Comparison of ENCODE assay signal across 8 mouse cellular contexts in genomic region chr7:25379551-25380351, GRCm38 (mm10). TPM values are rescaled to one million over a fixed set of nuclear protein-coding genes. Genes with fewer than 3 reads are reported as not detected.
DNase-seq lines count a peak whose midpoint lies in the region; ATAC-seq and TF ChIP-seq lines count a peak whose summit lies in the region.

No protein-coding gene starts in this region.

- peak; percentile 26 for ATAC-seq in heart, embryonic 11.5 days (replicated peaks; ENCODE audit: insufficient number of reproducible peaks, low FRiP score, low TSS enrichment)
- ATAC-seq in kidney, embryonic 16.5 days (ENCODE audit: low FRiP score, low TSS enrichment) = peak; percentile 78

- peak; percentile 44 for DNase-seq in right cerebral cortex, adult 18-20 months
- DNase-seq in right cerebral cortex, postnatal 25 days = no peak
- peak; percentile 73 to 81 for DNase-seq in cerebellum, postnatal 14 days
- peak; percentile 86 for DNase-seq in lung, postnatal 36 days
- DNase-seq in frontal cortex, postnatal 14 days (ENCODE audit: low spot score in 2 of 2) = no peak

- no peaks in the 10 kb centered on the region for H3K36me3 ChIP-seq in heart, embryonic 11.5 days (ENCODE audit: control insufficient read depth, insufficient read depth, low read length)
- H3K36me3 ChIP-seq in kidney, embryonic 16.5 days (ENCODE audit: insufficient read depth, low read length) = peaks cover 16% of the 10 kb centered on the region
- peaks cover 49% of the 10 kb centered on the region for H3K36me3 ChIP-seq in small intestine, adult 2 months (ENCODE audit: control insufficient read depth, insufficient read depth, low read length)

- TF ChIP-seq CTCF in small intestine, adult 2 months (IDR thresholded peaks at IDR 0.05; ENCODE audit: extremely low read depth, insufficient read length, insufficient replicate concordance, low read depth, low read length) = peak; percentile 33; the same call in 1 of the 2 replicates

- H3K9me3 ChIP-seq in heart, embryonic 11.5 days (replicated peaks; ENCODE audit: control insufficient read depth, low read length) = no peaks in the 10 kb centered on the region
- no peaks in the 10 kb centered on the region for H3K9me3 ChIP-seq in kidney, embryonic 16.5 days (ENCODE audit: low read length)

- H3K27me3 ChIP-seq in heart, embryonic 11.5 days (ENCODE audit: control insufficient read depth, insufficient read depth, low read length) = peaks cover 3% of the 10 kb centered on the region; the same call in 1 of the 2 replicates
- no peaks in the 10 kb centered on the region for H3K27me3 ChIP-seq in kidney, embryonic 16.5 days (ENCODE audit: insufficient read depth, low read length)
- H3K27me3 ChIP-seq in small intestine, adult 2 months (ENCODE audit: control insufficient read depth, insufficient read depth, low read length) = no peaks in the 10 kb centered on the region

- H3K9ac ChIP-seq in heart, embryonic 11.5 days (ENCODE audit: low read depth, low read length) = peak overlapping the region; percentile 47
- H3K9ac ChIP-seq in kidney, embryonic 16.5 days (replicated peaks; ENCODE audit: low read length) = peak overlapping the region; percentile 66

- peaks cover 12% of the 10 kb centered on the region for H3K4me1 ChIP-seq in heart, embryonic 11.5 days (ENCODE audit: control insufficient read depth, insufficient read depth, low read length)
- peaks cover 16% of the 10 kb centered on the region for H3K4me1 ChIP-seq in kidney, embryonic 16.5 days (ENCODE audit: insufficient read depth, low read length)
- peaks cover 11% of the 10 kb centered on the region for H3K4me1 ChIP-seq in small intestine, adult 2 months (ENCODE audit: control insufficient read depth, insufficient read depth, insufficient read length, low read length)

- TF ChIP-seq POLR2A in small intestine, adult 2 months (IDR thresholded peaks at IDR 0.05; ENCODE audit: low read depth, low read length) = no peak

- 1% methylated on average over 41 of the region's 42 CpGs for WGBS in heart, embryonic 11.5 days (ENCODE audit: insufficient replicate concordance)
- under 1% methylated on average over 41 of the region's 42 CpGs for WGBS in kidney, embryonic 16.5 days
- WGBS in small intestine, adult 2 months = 25% methylated on average over 42 of the region's 42 CpGs

- H3K4me2 ChIP-seq in heart, embryonic 11.5 days = peak overlapping the region; percentile 68
- H3K4me2 ChIP-seq in kidney, embryonic 16.5 days (replicated peaks; ENCODE audit: low read depth, low read length) = peak overlapping the region; percentile 78

- H3K27ac ChIP-seq in heart, embryonic 11.5 days (ENCODE audit: low read depth, low read length) = peak overlapping the region; percentile 11; the same call in 1 of the 2 replicates
- no peak overlapping the region for H3K27ac ChIP-seq in kidney, embryonic 16.5 days (ENCODE audit: low read length)
- no peak overlapping the region for H3K27ac ChIP-seq in small intestine, adult 2 months (ENCODE audit: insufficient read depth, low read depth, low read length)

- peak overlapping the region; percentile 38 for H3K4me3 ChIP-seq in heart, embryonic 11.5 days (ENCODE audit: low read depth, low read length)
- peak overlapping the region; percentile 45 for H3K4me3 ChIP-seq in kidney, embryonic 16.5 days (ENCODE audit: low read length)
- H3K4me3 ChIP-seq in small intestine, adult 2 months (ENCODE audit: low read depth, low read length) = peak overlapping the region; percentile 55

RNA-seq across cellular contexts. Expression of gene Cnfn, which starts 10.2 kb away (rescaled TPM):
- polyA plus RNA-seq in heart, embryonic 11.5 days (2014; fragmentation: Nextera tagmentation; extraction: Ambion mirVana) = not detected in 2 replicates
- polyA plus RNA-seq in kidney, embryonic 16.5 days (2015; fragmentation: Nextera tagmentation; extraction: Ambion mirVana) = 1.4 TPM in 1 of 2 replicates, not detected in the other
- polyA plus RNA-seq in small intestine, adult 2 months (2012; rRNA removed) = 0.48 and 0.84 TPM in 2 replicates

RNA-seq across cellular contexts. Expression of gene Lipe, which starts 18.8 kb away (rescaled TPM):
- 1.6 and 2.1 TPM in 2 replicates for polyA plus RNA-seq in heart, embryonic 11.5 days (2014; fragmentation: Nextera tagmentation; extraction: Ambion mirVana)
- 11.2 and 11.9 TPM in 2 replicates for polyA plus RNA-seq in kidney, embryonic 16.5 days (2015; fragmentation: Nextera tagmentation; extraction: Ambion mirVana)
- 56.9 and 186 TPM in 2 replicates for polyA plus RNA-seq in small intestine, adult 2 months (2012; rRNA removed)

RNA-seq across cellular contexts. Expression of gene Cxcl17, which starts 32.9 kb away (rescaled TPM):
- polyA plus RNA-seq in heart, embryonic 11.5 days (2014; fragmentation: Nextera tagmentation; extraction: Ambion mirVana) = not detected in 2 replicates
- 0.65 and 1.0 TPM in 2 replicates for polyA plus RNA-seq in kidney, embryonic 16.5 days (2015; fragmentation: Nextera tagmentation; extraction: Ambion mirVana)
- 3.8 TPM in 1 of 2 replicates, not detected in the other for polyA plus RNA-seq in small intestine, adult 2 months (2012; rRNA removed)

Comparison
In these comparisons a context has a peak if more than half of its experiments do, and no peak if none do; other contexts are left out.
1. DNase-seq: peak in right cerebral cortex, adult 18-20 months (single experiment), cerebellum, postnatal 14 days (2 of 2) and lung, postnatal 36 days (single experiment); none in right cerebral cortex, postnatal 25 days (single experiment) and frontal cortex, postnatal 14 days (0 of 2).
2. Peak in every context shown above with its lines, with median percentiles within 50 percentile points of each other: H3K4me3 ChIP-seq.